In genomic region chr2:68318452-68318851, GRCm38 (mm10) we compare ENCODE assay signal across 13 mouse cellular contexts.
DNase-seq lines count a peak whose midpoint lies in the region; ATAC-seq and TF ChIP-seq lines count a peak whose summit lies in the region.
"Had no signal": no experiment of that assay in that cellular context is flagged by ENCODE, and none has a peak within 500 bp of the region (broad histone marks: within the 10 kb centered on the region; RNA-seq: fewer than 3 reads in every experiment).

No protein-coding gene starts in this region.

- no peak overlapping the region for H3K4me3 ChIP-seq in lung, embryonic 14.5 days (ENCODE audit: low read depth, low read length)
- no peak overlapping the region for H3K4me3 ChIP-seq in forebrain, embryonic 15.5 days
- no peak overlapping the region for H3K4me3 ChIP-seq in hindbrain, embryonic 16.5 days (ENCODE audit: low read length)
- no peak overlapping the region for H3K4me3 ChIP-seq in olfactory bulb, adult 2 months (ENCODE audit: insufficient read depth, low read depth, low read length)
- H3K4me3 ChIP-seq: heart, embryonic 15.5 days; intestine, embryonic 15.5 days; lung, embryonic 15.5 days had no signal

- no peak overlapping the region for H3K27ac ChIP-seq in lung, embryonic 14.5 days (ENCODE audit: low read depth)
- H3K27ac ChIP-seq in forebrain, embryonic 15.5 days (replicated peaks) = no peak overlapping the region
- peak overlapping the region; percentile 11; the same call in 1 of the 2 replicates for H3K27ac ChIP-seq in hindbrain, embryonic 16.5 days (ENCODE audit: low read depth, low read length)
- 0 out of 2 replicates have a peak overlapping the region, but pooled peaks have one; percentile 20 for H3K27ac ChIP-seq in olfactory bulb, adult 2 months (ENCODE audit: insufficient read depth, low read depth, low read length)
- H3K27ac ChIP-seq: heart, embryonic 15.5 days; intestine, embryonic 15.5 days; lung, embryonic 15.5 days had no signal

- H3K4me2 ChIP-seq in lung, embryonic 14.5 days = no peak overlapping the region
- no peak overlapping the region for H3K4me2 ChIP-seq in forebrain, embryonic 15.5 days (replicated peaks)
- H3K4me2 ChIP-seq in hindbrain, embryonic 16.5 days (ENCODE audit: low read length) = no peak overlapping the region
- H3K4me2 ChIP-seq: heart, embryonic 15.5 days; intestine, embryonic 15.5 days; lung, embryonic 15.5 days had no signal

- no peak overlapping the region for H3K9ac ChIP-seq in lung, embryonic 14.5 days
- no peak overlapping the region for H3K9ac ChIP-seq in forebrain, embryonic 15.5 days (replicated peaks)
- H3K9ac ChIP-seq in hindbrain, embryonic 16.5 days (ENCODE audit: low read depth, low read length) = no peak overlapping the region; the same call in 1 of the 2 replicates
- H3K9ac ChIP-seq: heart, embryonic 15.5 days; intestine, embryonic 15.5 days; lung, embryonic 15.5 days had no signal

- no peak for DNase-seq in lung, embryonic 14.5 days
- DNase-seq in lung, postnatal 4 days = no peak
- no peak for DNase-seq in left cerebral cortex, adult 18-20 months (ENCODE audit: low spot score in 2 of 2)
- DNase-seq: adrenal gland, adult 2 months had no signal

- no peak for TF ChIP-seq CTCF in lung, embryonic 14.5 days (IDR thresholded peaks at IDR 0.05; ENCODE audit: low read depth)
- TF ChIP-seq CTCF in olfactory bulb, adult 2 months (IDR thresholded peaks at IDR 0.05; ENCODE audit: insufficient read depth, low read depth, low read length) = no peak

- peak; percentile 71; the same call in 1 of the 2 replicates for ATAC-seq in lung, embryonic 14.5 days (ENCODE audit: insufficient read depth)
- ATAC-seq in forebrain, embryonic 15.5 days (replicated peaks) = peak; percentile 53; the same call in 1 of the 2 replicates
- ATAC-seq in hindbrain, embryonic 16.5 days = peak; percentile 35; the same call in 1 of the 2 replicates
- ATAC-seq in megakaryocyte progenitor cell, adult 5-6 weeks (replicated peaks; ENCODE audit: poor library complexity) = no peak
- ATAC-seq: intestine, embryonic 15.5 days; Patski had no signal

- H3K36me3 ChIP-seq in lung, embryonic 14.5 days (ENCODE audit: insufficient read depth) = no peaks in the 10 kb centered on the region
- no peaks in the 10 kb centered on the region for H3K36me3 ChIP-seq in forebrain, embryonic 15.5 days
- H3K36me3 ChIP-seq in hindbrain, embryonic 16.5 days (ENCODE audit: control insufficient read depth, insufficient read depth, low read length) = no peaks in the 10 kb centered on the region
- H3K36me3 ChIP-seq: heart, embryonic 15.5 days; intestine, embryonic 15.5 days; lung, embryonic 15.5 days had no signal

- 70% methylated on average over 5 of the region's 5 CpGs for WGBS in lung, embryonic 14.5 days
- WGBS in forebrain, embryonic 15.5 days = 39% methylated on average over 5 of the region's 5 CpGs
- WGBS in hindbrain, embryonic 16.5 days = 64% methylated on average over 5 of the region's 5 CpGs
- WGBS in olfactory bulb, adult 2 months = 60% methylated on average over 5 of the region's 5 CpGs

- H3K9me3 ChIP-seq in lung, embryonic 14.5 days (ENCODE audit: low read depth, low read length) = no peaks in the 10 kb centered on the region
- H3K9me3 ChIP-seq in forebrain, embryonic 15.5 days = no peaks in the 10 kb centered on the region
- no peaks in the 10 kb centered on the region for H3K9me3 ChIP-seq in hindbrain, embryonic 16.5 days (ENCODE audit: control insufficient read depth, low read length)
- H3K9me3 ChIP-seq: heart, embryonic 15.5 days; intestine, embryonic 15.5 days; lung, embryonic 15.5 days had no signal

- no peak for TF ChIP-seq POLR2A in olfactory bulb, adult 2 months (IDR thresholded peaks at IDR 0.05; ENCODE audit: insufficient read depth, low read depth, low read length)

- H3K27me3 ChIP-seq in lung, embryonic 14.5 days (ENCODE audit: insufficient read depth, low read length) = no peaks in the 10 kb centered on the region
- H3K27me3 ChIP-seq in forebrain, embryonic 15.5 days = no peaks in the 10 kb centered on the region
- no peaks in the 10 kb centered on the region for H3K27me3 ChIP-seq in hindbrain, embryonic 16.5 days (replicated peaks; ENCODE audit: control insufficient read depth, insufficient read depth, low read length)
- H3K27me3 ChIP-seq: CH12.LX; heart, embryonic 15.5 days; intestine, embryonic 15.5 days; lung, embryonic 15.5 days; Patski had no signal

- no peaks in the 10 kb centered on the region for H3K4me1 ChIP-seq in lung, embryonic 14.5 days (ENCODE audit: insufficient read depth)
- peaks cover 24% of the 10 kb centered on the region for H3K4me1 ChIP-seq in forebrain, embryonic 15.5 days
- peaks cover 24% of the 10 kb centered on the region for H3K4me1 ChIP-seq in hindbrain, embryonic 16.5 days (ENCODE audit: control insufficient read depth, insufficient read depth, low read depth, low read length)
- peaks cover 16% of the 10 kb centered on the region for H3K4me1 ChIP-seq in olfactory bulb, adult 2 months (ENCODE audit: control insufficient read depth, insufficient read depth, low read length)

Comparison
In these comparisons a context has a peak if more than half of its experiments do, and no peak if none do; other contexts are left out.
1. H3K27ac ChIP-seq: peak in hindbrain, embryonic 16.5 days (single experiment) and olfactory bulb, adult 2 months (single experiment); none in lung, embryonic 14.5 days (single experiment) and forebrain, embryonic 15.5 days (single experiment).